Mouse (Mus musculus) bone marrow macrophage, adult 2 months (primary cell): ENCODE results near the gene Sema3g. TPM values are rescaled to one million over a fixed set of nuclear protein-coding genes. Genes with fewer than 3 reads are reported as not detected.

Experiments
- H3K27ac ChIP-seq: 2 replicates; pipeline ENCODE4 v1.5.1; 2012; ENCODE audit warnings: low read depth, low read length; ENCODE audit not compliant: insufficient read depth
- H3K4me1 ChIP-seq: 2 replicates; pipeline ENCODE4 v1.6.1; 2012; ENCODE audit warnings: low read length; ENCODE audit not compliant: control insufficient read depth, insufficient read depth
- H3K4me3 ChIP-seq: 2 replicates; pipeline ENCODE4 v1.5.1; 2012; ENCODE audit warnings: mild to moderate bottlenecking, low read length, moderate library complexity; ENCODE audit not compliant: insufficient read depth
- CTCF ChIP-seq: IDR thresholded peaks from 2 replicates; pipeline ENCODE4 v1.5.1; 2012; ENCODE audit warnings: low read depth, mild to moderate bottlenecking, low read length, moderate library complexity
- POLR2A ChIP-seq: IDR thresholded peaks from 2 replicates; pipeline ENCODE4 v1.6.1; 2012; ENCODE audit warnings: mild to moderate bottlenecking, low read depth, low read length, borderline replicate concordance
- polyA plus RNA-seq: library from polyadenylated mRNA; stranded (reverse); fragments of >200 nt; gene quantifications from 2 replicates; pipeline ENCODE4 v1.2.4, GENCODE M21; 2012; ENCODE audit not compliant: missing spikeins, insufficient read depth, insufficient read length

Gene Sema3g
- polyA plus RNA-seq, 1 experiment = not detected

DNA sequence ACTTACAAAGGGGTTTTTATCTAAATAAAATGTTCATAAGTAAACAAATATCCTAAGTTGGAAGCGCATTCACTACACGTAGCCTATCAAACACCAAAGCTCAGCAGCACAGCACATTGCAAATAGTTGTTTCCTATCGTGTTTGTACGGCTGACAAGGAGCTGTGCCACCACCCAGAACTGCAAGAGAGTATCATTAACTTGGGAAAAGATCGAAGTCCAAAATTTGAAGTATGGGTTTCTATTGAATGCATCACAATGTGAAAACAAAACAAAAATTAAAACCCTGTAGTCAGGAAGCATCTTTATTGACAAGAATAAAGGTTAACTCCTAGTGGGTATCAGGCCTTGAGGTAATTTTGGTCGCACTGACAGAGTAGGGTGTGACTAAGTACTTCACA lies 30.7 kb downstream of the Sema3g start:
- TF ChIP-seq POLR2A = no peak
- no peak for TF ChIP-seq CTCF
- Histone ChIP-seq H3K4me1 (peaks cover 11% of the 10 kb centered on the region), H3K4me3 (no peak overlapping the region), H3K27ac (no peak overlapping the region)

DNA sequence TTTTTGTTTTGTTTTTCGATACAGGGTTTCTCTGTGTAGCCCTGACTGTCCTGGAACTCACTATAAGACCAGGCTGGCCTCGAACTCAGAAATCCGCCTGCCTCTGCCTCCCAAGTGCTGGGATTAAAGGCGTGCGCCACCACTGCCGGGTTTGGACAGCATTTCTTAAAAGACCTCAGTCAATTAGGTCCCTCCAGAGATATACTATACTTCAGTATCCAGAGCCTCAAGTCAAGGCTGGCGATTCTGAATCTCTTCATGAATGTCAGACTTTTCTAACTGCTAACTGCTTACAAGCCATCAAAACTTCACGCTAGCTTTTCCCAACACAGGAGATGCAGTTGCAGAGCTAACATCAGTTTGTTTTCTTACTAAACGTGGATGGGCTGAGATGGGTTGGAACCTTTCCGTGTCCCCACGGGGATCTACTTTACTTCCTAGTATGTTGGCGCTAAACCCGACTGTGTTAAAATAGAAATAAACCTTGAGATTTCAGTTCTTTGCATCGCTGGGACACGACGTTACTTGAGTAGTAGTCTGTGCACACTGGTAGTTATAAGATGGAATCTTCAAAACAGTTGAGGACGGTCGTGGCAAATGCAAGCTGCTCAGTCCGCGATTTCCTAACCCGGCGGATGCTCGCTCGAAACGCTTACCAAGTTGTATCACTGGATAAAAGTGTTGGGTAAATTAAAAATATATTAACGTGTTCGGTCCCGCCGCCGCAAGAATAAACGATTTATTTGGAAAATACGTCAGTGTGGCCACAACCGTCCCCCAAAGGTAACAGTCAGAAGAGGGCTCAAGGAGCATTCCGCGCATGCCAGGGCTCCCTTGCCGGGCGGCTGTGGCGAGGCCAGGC lies 32.8 kb downstream of the Sema3g start:
- Histone ChIP-seq H3K27ac (peak overlapping the region; percentile 94), H3K4me3 (peak overlapping the region; percentile 91), H3K4me1 (peaks cover 8% of the 10 kb centered on the region)
- TF ChIP-seq POLR2A (no peak), CTCF (no peak)

DNA sequence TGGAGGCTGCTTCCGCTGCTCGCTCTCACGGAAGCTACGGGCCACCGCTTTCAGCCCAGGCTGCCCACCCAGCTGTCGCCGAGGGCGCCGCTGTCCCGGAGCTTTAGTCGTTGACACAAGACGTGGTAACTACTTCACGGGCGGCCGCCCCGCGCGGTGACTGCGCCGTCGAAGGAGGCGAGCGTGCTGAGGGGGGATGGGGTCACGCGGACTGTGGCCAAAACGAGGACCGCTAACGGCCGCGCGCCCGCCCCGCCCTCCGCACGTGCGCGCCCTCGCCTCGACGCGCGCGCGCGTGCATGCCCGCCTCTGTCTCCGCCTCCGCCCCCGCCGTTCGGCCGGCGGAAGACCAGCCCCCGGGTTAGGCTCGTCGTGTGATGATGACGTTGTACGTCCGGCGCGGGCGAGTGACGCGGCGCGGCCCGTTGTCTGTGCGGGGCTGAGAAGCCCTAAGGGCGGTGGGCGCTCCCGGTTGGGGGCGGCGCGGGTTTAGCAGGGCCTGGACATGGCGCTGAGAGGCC lies 33.5 kb downstream of the Sema3g start, which contains the start of the genes Phf7 and Bap1:
Gene Phf7, minus strand, starts transcription at position 234 of the 521 bp plus-strand sequence.
Gene Bap1, plus strand, starts transcription at position 367 of the 521 bp plus-strand sequence.
- TF ChIP-seq CTCF (no peak), POLR2A (no peak)
- H3K27ac ChIP-seq = peak within 1 kb of the TSS; percentile 94
- H3K4me1 ChIP-seq = peaks cover 8% of the 10 kb centered on the region
- H3K4me3 ChIP-seq = peak within 1 kb of the TSS; percentile 91

DNA sequence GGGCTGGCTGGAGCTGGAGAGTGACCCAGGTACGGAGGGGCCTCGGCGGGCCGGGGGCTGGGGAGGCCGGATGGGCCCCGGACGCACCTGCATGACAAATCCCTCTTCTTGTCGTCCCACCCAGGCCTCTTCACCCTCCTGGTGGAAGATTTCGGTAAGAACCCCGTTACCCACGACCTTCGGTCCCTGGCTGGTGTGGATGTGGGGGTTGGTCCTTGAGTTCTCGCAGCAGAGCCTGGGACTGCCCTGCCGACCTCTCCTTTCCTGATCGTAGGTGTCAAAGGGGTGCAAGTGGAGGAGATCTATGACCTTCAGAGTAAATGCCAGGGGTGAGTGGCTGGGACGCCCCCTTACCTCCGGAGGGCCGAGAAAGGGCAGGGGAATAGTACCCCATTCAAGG lies 34.0 kb downstream of the Sema3g start:
- H3K4me3 ChIP-seq = peak overlapping the region; percentile 91
- peaks cover 8% of the 10 kb centered on the region for H3K4me1 ChIP-seq
- TF ChIP-seq POLR2A = no peak
- no peak for TF ChIP-seq CTCF
- H3K27ac ChIP-seq = no peak overlapping the region; the same call in 1 of the 2 replicates

DNA sequence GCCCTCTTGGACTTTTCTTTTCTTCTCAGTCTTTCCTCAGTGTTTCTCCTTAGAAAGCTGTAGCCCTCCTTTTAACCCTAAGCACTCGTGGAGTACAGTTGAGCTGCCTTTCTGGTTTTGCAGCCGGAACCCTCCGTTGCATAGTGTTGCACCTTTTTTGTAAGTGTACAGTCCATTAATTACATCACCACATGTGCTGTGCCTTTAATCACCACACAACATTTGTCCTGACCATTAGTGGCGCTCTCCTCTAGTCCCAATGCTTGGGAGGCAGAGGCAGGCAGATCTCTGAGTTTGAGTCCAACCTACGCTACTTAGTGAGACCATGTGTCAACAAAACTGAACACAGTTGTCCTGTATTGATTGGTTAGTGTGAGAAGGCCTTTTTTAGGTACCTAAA lies 34.4 kb downstream of the Sema3g start:
- H3K4me3 ChIP-seq = peak overlapping the region; percentile 91
- peaks cover 8% of the 10 kb centered on the region for H3K4me1 ChIP-seq
- TF ChIP-seq CTCF = no peak
- no peak for TF ChIP-seq POLR2A
- H3K27ac ChIP-seq = no peak overlapping the region

DNA sequence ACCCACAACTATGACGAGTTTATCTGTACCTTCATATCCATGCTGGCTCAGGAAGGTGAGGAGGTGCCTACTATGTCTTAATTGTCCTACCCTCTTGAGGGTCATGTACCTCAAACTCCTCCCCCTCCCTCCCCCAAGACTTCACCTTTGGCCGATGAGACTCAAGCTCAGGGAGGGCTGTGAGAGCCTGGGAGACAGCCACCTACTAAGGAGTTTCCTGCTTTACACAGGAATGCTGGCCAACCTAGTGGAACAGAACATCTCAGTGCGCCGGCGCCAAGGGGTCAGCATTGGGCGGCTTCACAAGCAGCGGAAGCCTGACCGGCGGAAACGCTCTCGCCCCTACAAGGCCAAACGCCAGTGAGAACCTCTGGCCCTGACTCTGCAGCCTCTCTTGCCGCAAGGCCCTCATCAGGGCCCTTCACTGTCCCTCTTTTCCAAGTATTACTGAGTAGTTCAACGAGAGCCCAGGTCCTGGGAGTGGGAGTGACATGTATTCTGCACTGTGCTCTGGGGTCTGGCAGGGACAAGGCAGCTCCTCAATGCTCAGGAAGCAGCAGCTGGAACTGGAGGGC lies 40.9 kb downstream of the Sema3g start:
- TF ChIP-seq CTCF (no peak), POLR2A (no peak)
- H3K27ac ChIP-seq = no peak overlapping the region
- H3K4me1 ChIP-seq = no peaks in the 10 kb centered on the region
- H3K4me3 ChIP-seq = no peak overlapping the region

DNA sequence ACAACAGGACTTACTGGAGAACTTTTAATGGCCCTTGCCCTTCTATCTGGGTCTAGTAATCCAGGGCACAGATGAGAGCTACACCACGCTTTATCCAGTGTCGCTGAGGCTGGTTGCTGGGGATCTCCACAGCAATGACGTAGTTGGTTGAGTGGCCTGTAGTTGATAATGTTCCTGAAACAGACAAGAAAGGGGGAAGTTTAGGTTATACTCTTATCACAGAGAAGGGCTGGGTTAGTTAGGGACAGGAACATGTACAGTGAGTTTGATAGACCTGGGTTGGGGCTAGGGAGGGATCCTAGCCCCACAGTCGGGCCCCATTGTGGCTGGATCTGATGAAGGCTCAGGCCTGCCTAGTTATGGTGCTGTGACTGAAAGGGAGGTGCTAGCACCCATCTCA lies 42.7 kb downstream of the Sema3g start:
- Histone ChIP-seq H3K4me3 (no peak overlapping the region), H3K27ac (no peak overlapping the region), H3K4me1 (no peaks in the 10 kb centered on the region)
- TF ChIP-seq CTCF = no peak
- TF ChIP-seq POLR2A = no peak

DNA sequence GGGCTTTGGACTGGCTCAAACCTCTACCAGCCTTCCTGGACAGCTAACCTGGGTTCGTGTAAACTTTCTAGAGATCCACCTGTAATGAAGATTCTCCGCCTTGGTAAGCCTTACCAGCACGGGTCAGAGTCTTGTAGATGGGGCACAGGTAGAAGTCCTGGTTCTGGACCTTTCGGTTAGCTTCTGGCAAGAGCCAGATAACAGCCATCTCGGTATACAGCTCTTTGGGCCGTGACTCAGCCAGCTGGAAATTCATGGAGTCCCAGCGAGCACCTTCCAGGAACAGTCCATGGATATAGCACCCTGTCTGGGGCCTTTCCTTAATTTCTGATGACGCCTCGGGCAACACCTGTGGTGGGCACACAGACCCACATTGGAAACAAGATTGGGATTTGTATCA lies 43.3 kb downstream of the Sema3g start:
- H3K27ac ChIP-seq = no peak overlapping the region

DNA sequence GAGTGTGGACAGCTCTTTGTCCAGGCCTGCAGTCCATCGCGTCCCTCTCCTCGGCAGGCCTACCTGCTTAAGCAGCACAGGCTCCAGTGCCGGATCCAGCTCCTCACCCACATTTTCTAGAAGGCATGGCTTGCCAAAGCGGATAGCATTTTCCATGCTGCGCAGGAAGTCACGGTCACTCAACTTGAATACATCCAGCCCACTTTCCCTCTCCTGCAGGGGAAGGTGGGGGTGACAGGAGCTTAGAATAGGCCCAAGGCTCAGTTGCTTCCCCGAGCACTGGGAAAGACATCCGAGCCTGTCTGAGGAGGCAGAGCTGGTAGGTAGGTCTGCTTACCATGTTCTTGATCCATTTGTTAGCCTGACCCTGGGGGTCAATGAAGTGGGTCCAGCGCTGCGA lies 50.0 kb downstream of the Sema3g start:
- no peaks in the 10 kb centered on the region for H3K4me1 ChIP-seq
- no peak overlapping the region for H3K27ac ChIP-seq
- H3K4me3 ChIP-seq = no peak overlapping the region
- TF ChIP-seq CTCF (no peak), POLR2A (no peak)

More for the DNA sequence above, 43.3 kb downstream of the Sema3g start:
- TF ChIP-seq POLR2A = no peak
- TF ChIP-seq CTCF = no peak
- Histone ChIP-seq H3K4me3 (no peak overlapping the region), H3K4me1 (no peaks in the 10 kb centered on the region)

DNA sequence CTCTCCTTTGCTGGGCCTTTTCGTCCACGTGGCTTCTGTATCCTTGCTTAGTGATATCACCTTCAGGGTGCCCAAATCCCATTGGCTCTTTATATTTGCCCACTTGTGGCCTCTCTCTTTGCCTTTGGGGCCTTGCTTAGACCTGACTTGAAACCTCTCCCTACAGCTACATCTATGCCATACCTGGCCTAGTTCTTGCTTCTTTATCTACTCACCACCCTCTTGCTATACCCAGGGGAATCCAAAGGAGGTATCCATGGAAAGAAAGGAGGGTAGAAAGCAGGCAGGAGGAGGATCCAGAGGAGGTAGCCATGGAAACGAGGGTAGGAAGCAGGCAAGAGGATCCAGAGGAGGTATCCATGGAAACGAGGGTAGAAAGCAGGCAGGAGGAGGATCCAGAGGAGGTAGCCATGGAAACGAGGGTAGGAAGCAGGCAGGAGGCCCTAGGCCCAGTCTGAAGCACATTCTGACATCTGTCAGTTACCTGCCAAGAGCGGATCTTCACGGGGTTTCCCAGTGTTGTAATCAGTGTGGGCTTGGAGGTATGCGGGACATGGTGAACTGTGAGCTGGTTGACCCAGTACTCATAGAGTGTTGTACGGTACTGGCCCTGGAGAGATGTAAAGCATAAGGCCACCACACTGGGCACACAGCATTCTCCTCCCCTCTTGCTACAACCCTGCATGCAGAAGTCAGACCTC lies 50.8 kb downstream of the Sema3g start:
- TF ChIP-seq CTCF = no peak
- TF ChIP-seq POLR2A = no peak
- Histone ChIP-seq H3K4me1 (no peaks in the 10 kb centered on the region), H3K27ac (no peak overlapping the region), H3K4me3 (no peak overlapping the region)
